Mouse (Mus musculus) megakaryocyte, embryonic 14.5 days (primary cell): ENCODE data around the gene Sycn.

Source experiments
- FLI1 ChIP-seq: IDR thresholded peaks from 2 replicates; pipeline ENCODE4 v1.6.1; 2012; ENCODE audit warnings: low read length, inconsistent platforms, mixed read lengths
- GATA1 ChIP-seq: IDR thresholded peaks from 3 replicates; pipeline ENCODE4 v1.6.1; 2012; ENCODE audit warnings: mixed read lengths, low read length, inconsistent platforms, borderline replicate concordance

DNA sequence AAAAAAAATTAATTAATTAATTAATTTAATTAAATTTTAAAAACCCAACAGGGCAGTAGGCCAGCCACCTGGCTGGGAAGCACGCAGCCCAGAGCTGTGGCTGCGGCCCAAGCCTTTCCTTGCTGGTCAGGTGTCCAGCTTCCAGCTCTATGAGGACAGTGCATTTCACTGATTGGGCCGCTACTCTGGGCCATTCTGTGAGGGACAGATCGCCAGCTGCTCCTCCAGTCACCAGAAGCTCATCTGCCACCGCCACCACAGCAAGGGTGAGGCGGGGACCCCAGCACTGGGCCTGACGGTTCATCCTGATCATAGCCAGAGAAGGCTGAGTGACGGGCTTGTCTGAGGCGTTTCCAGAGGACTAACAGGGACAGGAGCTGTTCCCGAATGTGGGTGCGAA is 21.3 kb downstream of the Sycn start:
- no peak for TF ChIP-seq GATA1
- TF ChIP-seq FLI1: no peak
